Mouse (Mus musculus) kidney, adult 2 months (tissue): ENCODE data around the gene Nlrp6.

ENCODE experiments used
- CTCF ChIP-seq: fragments of 200-500 bp; conservative IDR thresholded peaks from 2 replicates; pipeline ENCODE4 v1.5.1; 2011; ENCODE audit warnings: low read depth, mild to moderate bottlenecking, control low read depth, low read length, moderate library complexity, mixed read lengths; ENCODE audit not compliant: insufficient read depth, insufficient read length
- POLR2A ChIP-seq: fragments of 200-500 bp; IDR thresholded peaks from one replicate; pipeline ENCODE4 v1.6.1; 2011; ENCODE audit warnings: low read depth, low read length, control low read depth

- no peak for TF ChIP-seq CTCF
- TF ChIP-seq POLR2A: no peak
These were observed 7.7 kb upstream of the Nlrp6 start for GRCm38 (mm10) chr7:140912846-140913482.
